Mouse (Mus musculus): ENCODE measurements around the gene Mepce.

GRCm38 (mm10) chr5:137768475-137768874 is 19.0 kb downstream of the Mepce start:
- TF ChIP-seq CTCF (conservative IDR thresholded peaks at IDR 0.05; ENCODE audit: low read length) (no peak), POU5F1 (IDR thresholded peaks at IDR 0.05; ENCODE audit: borderline replicate concordance, low read length) (no peak), NANOG (IDR thresholded peaks at IDR 0.05; ENCODE audit: borderline replicate concordance, low read length) (no peak)
